Mouse (Mus musculus): ENCODE results near the gene Tfe3.
"Not testable (repeated sequence)": the region's sequence is repeated elsewhere in the genome, so short reads cannot be mapped to it uniquely, and the experiment has no call there.

Tfe3 gene

DNA sequence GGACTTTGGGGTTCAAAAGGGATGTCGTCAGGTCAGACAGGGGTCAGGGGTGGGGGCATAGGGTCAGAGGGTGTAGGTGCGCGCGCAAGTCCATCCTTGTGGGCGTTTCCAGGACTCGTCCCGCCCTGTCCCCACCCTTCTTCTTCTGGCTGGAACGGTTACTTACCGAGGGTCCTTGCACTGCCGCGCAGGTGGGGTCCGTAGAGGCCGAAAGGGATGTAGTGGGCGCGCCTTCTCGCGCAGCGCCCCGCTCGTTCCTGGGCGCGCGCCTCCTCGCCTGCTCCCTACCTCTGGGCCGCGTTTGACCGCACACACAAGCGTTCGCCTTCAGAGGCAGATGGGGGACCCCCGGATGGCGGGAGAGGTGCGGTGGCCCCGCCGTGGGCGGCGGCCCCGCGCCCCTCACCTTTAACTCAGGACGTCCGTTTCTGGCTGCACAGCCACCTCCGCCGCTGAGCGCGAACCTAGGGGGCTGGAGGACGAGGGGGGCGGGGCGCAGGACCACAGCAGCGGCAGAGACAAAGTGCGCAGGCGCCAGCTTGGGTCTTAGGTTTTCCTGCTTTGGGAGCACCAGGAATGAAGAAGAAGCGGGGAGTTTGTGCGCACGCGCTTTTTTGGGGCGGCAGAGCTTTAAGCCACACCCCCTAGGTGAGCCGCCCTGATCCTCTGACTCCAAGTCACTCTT, 11.8 kb upstream of the Tfe3 start, which contains the start of gene Ccdc120:
TSS of gene Ccdc120 (minus strand) at position 474 of the 685 bp plus-strand sequence.
- DNase-seq (ENCODE audit: low spot score in 2 of 2), result peak; percentile 68 to 70

DNA sequence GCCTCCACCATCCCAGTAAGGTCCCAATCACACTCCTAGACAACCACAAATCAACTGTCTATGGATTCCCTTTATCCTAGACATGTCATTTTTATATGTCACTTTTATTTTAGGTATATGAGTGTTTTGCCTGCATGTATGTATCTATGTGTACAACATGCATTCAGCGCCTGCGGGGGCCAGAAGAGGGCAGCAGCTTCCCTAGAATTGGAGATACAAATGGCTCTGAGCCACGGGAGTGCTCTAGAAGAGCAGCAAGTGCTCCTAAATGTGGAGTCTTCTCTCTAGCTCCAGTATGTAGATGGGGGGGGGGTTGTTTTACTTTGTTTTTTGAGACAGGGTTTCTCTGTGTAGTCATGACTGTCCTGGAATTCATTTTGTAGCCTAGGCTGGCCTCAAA, 8.7 kb upstream of the Tfe3 start:
- not testable (repeated sequence) for DNase-seq (ENCODE audit: low spot score in 2 of 2)

DNA sequence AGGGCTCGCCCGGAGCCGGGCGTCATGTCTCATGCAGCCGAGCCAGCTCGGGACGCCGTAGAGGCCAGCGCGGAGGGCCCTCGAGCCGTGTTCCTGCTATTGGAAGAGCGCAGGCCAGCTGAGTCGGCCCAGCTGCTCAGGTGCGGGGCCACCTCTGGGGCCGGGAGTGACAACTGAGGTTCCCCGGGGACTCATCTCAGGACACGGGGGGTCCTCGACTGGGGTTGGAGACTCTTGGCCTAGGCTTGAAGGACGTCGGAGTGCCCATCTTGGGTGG, 499 bp downstream of the Tfe3 start:
- DNase-seq (ENCODE audit: low spot score in 2 of 2), result no peak

DNA sequence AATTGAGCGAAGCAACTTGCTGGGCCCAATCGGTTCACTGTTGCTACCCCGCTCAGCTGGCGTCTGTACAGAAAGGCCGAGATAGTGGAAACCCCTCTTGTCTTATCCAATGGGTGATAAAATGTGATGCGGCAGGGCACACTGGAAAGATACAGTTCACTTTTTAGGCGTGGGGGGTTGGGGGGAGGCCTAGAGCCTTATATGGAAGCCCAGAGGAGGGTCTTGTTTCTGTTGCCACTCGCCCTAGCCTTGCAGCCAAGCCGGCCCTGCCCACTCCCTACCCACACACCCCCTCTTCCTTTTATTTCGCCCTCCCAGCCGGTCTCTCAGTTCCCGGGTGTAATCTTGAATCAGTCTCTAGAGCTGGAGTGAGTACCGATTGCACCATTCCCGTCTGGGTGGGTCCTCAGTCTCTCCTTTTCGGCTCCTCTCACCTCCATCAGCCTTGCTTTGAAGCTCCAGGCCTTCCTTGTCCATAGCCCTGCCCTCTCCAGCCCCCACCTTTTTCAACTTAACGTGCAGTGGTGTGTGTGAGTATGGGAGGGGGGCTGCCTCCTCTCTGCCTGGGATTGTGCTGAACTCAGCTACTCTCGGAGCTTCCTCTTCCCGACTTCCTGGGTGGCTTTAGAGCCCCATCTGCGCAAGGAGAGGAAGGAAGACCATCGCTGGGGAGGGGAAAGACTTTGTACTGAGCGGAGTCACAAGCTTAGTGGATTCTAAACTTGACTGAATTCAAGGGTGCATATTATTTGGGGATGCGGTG, 1.5 kb downstream of the Tfe3 start:
- DNase-seq (ENCODE audit: low spot score in 2 of 2), result no peak

DNA sequence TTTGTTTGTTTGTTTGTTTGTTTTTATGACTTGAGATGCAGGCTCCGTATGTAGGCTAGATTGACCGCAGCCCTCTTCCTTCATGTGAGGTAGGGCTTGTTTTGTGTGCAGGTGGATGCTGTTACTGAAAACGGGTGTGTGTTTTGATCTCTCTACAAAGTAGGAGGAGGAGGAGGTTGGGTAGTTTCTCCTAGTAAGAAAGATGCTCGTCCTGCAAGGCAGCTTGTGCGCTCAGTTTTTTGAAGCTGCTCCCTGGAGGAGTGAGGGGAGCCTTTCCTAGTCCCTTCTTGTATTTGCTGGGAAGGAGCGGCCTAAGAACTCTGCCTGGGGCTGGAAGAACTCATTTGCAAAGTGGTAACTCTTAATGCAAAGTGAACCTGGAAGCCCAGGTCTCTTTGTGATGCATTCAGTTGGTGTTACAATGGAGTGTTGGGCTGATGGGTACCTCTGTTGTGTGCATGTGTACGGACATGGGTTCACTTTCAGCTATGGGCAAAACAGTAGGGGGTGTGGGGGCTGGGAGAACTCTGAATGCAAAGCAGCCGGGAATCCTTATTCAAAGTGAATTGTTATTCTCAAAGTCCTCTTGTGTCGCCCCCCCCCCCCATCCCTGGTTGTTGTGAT, 2.4 kb downstream of the Tfe3 start:
- no peak for DNase-seq (ENCODE audit: low spot score in 2 of 2)

DNA sequence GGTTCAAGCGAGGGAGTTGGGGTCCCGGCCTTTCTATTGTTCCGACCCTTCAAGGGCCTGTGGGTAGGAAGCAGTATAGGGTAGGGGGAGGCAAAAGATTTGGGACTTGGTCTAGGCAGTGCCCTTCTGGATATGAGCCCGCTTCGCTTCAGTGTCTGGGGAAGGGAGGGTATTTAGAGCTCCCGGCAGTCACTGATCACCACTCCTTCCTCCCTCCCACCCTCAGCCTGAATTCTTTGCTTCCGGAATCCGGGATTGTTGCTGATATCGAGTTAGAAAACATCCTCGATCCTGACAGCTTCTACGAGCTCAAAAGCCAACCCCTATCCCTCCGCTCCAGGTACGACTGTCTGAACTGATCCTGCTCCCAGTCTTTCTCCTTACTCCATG, 2.9 kb downstream of the Tfe3 start:
- DNase-seq (ENCODE audit: low spot score in 2 of 2), result no peak

DNA sequence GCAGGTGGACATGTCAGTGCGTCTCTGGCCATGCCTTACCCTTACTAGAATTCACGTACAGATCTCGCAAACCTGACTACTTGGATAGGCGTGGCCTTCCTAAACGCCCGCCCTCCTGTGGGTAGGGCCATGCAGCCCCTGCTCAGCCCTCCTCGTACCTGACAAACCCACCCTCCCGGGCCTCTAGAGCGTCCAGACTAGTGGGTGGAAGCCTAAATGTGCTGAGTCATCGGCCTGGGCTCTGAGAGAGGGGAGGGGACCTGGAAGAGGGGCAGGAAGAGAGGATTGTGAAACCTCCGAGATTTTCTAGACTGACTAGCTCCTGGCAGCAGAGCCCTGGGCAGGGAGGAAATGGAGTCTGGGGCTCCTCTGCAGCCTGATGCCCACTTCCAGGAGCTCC, 3.4 kb downstream of the Tfe3 start:
- DNase-seq (ENCODE audit: low spot score in 2 of 2), result no peak

DNA sequence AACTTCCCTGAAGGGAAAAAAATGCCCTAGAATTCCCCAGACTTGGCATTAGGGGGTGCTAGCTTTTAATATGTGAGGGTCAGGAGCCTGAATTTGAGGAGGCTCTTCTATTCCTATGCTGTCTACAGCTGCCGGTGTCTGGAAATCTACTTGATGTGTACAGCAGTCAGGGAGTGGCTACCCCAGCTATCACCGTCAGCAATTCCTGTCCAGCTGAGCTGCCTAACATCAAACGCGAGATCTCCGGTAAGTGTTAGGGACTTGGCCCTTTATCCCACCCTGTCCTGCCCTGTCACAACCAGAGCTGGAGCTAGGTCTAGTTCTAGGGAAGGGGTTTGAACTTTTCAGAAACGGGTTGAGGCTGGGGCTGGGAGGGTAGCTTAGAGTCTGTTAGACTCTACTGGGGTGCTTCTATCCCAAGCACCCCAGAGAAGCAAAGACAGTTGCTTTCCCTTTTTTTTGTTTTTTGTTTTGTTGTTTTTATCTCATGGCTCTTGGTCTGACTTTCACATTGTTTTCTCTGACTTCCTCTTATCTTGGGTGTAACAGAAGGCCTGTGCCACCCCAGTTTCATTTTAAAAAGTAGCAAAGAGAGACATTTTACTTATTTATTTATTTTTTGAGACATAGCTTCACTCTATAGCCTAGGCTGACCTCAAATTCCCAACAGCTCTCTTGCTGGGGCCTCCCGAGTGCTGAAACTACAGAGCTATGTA, 7.1 kb downstream of the Tfe3 start:
- DNase-seq (ENCODE audit: low spot score in 2 of 2), result no peak

DNA sequence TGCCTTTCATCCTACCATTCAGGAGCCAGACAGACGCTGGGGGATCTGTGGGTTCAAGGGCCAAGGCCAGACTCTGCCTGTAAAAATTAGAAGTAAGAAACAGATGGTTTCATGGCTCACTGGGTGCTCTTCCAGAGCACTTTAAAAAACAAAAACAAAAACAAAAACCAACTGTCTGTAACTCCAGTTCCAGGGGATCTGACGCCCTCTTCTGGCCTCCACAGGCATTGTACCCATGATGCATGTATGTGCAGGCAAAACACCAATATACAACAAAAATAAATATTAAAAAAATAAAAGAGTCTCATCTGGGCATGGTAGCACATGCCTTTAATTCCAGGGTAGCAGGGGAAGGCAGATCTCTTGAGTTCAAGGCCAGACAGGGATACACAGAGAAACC, 10.4 kb downstream of the Tfe3 start:
- no peak for DNase-seq (ENCODE audit: low spot score in 2 of 2)

DNA sequence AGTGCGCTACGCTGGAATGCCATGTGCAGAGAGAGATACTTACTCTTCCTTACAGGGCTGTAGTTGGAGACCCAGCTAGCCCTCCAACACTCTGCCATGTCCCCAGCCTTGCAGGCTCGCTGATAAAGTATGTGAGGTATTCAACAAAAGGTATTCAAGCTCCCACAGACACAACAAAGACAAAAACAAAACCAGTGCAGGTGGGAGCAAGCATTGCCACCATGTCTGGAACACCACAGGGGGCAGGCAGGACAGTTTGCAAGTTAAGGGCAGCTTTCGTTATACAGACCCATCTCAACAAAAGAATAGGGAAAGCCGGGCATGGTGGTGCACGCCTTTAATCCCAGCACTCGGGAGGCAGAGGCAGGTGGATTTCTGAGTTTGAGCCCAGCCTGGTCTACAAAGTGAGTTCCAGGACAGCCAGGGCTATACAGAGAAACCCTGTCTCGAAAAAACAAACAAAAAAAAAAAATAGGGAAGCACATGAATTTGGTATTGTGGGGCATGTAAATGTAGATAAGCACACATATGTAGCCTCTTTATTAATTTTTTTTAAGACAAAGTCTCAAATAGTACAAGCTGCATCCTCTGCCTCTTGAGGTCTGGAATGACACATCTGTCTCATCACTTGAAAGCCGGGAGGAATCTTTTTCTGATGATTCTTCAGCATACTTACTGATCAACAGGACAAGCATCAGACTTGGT, 13.3 kb downstream of the Tfe3 start:
- no peak for DNase-seq (ENCODE audit: low spot score in 2 of 2)

DNA sequence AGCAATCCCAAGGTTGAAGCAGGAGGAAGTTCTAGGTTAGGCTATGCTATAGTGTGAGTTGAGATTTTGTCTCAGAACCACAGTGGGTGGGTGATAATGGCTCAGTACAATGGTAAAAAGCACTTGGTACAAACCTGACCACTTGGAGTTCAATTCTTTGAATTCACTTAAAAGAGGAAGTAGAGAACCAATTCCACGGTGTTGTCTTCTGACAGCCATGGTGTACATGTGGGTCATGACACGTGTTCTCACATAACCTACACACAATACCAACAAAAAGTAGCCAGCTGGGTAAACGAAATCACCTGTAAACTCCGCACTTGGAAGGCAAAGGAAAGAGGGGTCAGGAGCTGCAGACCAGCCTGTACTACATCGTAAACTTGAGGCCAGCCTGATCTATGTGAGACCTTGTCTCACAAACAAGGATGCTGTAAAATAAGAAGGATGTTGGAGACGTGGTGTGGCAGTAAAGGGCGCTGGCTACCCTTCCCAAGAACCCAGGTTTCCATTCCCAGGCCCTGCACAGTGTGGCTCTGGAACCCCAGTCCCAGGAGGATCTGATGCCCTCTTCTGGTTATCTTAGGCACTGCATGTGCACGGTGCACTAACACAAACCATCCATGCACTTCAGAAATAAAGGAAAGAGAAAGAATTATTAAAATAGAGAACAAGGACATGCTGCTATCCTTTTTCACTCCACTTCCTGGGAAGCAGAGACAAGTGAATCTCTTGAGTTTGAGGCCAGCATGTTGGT, 14.1 kb downstream of the Tfe3 start:
- no peak for DNase-seq (ENCODE audit: low spot score in 2 of 2)

DNA sequence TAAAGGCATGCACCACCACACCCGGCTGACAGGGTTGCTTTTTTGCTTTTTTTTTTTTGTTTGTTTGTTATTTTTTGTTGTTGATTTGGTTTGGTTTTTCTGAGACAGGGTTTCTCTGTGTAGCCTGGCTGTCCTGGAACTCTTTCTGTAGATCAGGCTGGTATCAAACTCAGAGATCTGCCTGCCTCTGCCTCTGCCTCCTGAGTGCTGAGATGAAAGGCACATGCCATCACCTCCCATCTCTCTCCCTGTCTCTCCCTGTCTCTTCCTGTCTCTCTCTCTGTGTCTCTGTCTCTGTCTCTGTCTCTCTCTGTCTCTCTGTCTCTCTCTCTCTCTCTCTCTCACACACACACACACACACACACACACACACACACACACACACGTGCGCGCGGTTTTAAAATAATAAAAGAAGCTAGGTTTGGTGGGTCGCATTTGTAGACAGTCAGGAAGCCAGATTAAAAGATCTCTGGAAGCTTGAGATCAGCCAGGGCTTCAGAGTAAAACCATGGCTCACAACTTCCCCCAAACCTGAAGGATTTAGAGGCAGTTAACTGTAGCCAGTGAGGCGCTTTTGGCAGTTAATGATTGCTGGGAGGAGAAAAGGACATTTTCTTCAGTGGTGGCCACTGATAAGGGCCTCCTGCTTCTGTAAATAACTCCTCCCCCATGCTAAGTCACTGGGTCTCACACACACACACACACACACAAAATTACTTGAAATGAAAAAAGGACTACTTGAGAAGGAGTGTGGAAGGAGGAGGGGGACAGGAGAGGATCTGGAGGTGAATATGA, 16.3 kb downstream of the Tfe3 start:
- no peak for DNase-seq (ENCODE audit: low spot score in 2 of 2)

DNA sequence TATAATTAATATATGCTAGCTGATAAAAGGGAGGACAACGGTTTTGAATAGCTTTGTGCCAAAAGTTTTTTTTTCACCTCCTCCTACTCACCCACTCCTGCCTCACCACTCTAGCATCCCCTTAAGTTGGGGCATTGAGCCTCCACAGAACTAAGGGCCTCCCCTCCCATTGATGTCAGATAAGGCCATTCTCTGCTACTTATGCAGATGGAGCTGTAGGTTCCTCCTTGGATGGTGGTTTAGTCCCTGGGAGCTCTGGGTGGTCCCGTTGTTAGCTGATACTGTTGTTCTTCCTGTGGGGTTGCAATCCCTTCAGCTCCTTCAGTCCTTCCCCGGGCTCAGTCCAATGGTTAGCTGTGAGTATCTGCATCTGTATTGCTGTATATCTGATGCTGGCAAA, 16.9 kb downstream of the Tfe3 start:
- DNase-seq (ENCODE audit: low spot score in 2 of 2), result no peak

DNA sequence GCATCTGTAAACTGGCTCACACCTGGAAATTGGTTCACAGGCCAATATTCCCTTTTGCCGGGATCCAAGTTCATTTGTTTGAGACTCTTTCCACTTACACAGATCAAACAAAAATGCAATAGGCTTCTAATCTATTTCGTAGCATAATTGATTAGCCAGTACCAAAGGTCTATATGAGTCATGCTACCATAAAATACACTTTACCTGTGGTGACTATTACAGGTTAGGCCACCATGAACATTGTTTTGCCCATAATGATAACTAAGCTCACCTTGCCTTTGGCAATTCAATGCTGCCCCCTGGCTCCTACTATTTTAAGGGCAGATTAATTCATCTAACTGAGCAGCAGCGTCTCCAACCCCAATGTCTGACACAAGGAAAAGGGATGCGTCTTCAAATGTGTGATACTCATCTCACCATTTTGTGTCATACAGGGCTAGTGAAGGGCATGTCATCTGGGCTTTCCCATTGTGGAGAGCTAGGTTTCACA, 20.3 kb downstream of the Tfe3 start:
- DNase-seq (ENCODE audit: low spot score in 2 of 2), result no peak

DNA sequence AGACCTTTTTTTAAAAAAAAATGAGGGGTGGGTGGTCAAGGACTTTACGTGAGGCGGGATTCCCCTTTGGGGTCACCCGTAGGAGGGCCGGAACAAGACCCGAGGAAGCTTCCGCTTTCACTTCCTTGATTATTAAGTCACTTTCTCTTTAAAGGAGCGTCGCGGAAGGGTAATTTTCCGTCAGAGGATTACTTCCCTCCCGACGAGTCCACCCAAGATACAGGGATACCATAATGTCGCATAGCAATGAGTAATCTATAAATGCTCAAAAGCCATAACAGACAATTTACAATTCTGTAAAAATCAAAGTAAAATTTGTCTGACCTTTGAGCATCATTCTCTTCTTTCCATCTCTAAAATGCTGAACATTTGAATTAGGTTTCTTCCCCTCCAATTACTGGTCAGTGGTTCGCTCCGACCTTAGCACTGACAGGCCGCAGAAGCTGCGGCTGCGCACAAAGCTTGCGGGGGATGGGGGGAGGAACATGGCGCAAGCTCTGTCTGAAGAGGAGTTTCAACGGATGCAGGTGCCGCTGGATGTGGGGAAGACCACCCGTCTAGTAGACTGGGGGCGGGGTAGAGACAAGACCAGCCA, 27.3 kb downstream of the Tfe3 start, which contains the start of gene Gripap1:
TSS of gene Gripap1 (plus strand) at position 224 of the 595 bp plus-strand sequence.
- peak; percentile 36 to 46 for DNase-seq (ENCODE audit: low spot score in 2 of 2)

DNA sequence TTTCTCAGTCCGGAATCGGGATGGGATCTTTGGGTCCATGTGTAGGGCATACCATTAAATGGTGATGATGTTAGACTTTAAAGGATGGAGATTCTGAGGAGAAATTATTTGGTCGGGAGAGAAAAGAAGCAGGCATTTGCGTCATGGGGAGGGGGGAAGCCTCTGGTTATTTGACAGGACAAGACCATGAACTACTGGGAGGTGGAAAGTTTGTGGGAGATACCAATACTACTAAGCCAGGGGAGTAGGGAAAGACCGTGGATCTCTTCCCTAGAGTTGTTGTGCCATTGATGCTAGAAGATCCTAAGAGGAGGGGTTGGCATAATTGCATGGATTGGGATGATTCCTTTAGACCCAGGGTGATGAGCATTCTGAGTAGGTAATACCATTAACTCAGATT, 27.9 kb downstream of the Tfe3 start:
- no peak for DNase-seq (ENCODE audit: low spot score in 2 of 2)

DNA sequence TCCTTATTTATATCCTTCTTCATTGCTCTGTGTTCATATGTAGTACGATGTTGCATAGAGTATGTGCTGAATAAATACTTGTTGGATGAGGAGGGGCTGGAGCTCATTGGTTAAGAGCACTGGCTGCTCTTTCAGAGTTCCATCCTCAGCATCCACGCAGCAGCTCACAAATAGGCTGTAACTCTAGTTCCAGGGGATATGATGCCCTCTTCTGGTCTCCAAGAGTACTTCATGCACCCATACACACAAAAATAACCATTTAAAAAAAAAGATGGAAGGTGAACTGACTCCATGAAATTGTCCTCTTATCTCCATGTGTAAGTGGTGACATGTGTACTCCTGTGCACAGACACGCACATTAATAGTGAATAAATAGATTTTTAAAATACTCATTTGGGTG, 31.0 kb downstream of the Tfe3 start:
- DNase-seq (ENCODE audit: low spot score in 2 of 2), result no peak

DNA sequence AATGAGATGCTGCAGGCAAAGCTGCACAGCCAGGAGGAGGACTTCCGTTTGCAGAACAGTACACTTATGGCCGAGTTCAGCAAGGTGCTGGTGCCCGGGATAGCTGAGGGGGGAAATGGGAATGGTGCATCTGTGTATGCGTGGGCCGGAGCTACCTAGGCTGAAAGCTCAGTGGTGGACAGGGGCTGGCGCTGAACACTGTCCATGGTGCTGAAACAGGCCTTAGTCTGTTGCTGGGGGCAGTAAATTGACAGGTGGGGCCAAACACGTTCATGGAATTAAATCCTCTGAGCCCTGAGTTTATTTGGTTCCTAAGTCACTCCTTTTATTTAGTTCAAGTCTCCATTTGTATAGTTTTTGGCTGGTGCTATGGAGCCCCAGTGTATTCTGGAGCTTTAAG, 32.7 kb downstream of the Tfe3 start:
- no peak for DNase-seq (ENCODE audit: low spot score in 2 of 2)

DNA sequence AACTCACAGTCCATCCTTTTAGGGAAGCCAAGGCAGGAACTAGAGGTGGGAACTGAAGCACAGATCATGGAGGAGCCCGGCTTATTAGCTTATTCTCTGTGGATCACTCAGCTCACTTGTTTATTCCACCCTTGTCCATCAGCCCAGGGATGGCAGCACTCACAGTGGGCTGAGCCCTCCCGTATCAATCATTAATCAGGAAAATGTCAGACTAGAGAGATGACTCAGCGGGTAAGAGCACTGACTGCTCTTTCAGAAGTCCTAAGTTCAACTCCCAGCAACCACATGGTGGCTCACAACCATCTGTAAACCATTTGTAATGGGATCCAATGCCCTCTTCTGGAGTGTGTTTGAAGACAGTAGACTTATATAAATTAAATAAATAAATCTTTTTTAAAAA, 35.0 kb downstream of the Tfe3 start:
- no peak for DNase-seq (ENCODE audit: low spot score in 2 of 2)

DNA sequence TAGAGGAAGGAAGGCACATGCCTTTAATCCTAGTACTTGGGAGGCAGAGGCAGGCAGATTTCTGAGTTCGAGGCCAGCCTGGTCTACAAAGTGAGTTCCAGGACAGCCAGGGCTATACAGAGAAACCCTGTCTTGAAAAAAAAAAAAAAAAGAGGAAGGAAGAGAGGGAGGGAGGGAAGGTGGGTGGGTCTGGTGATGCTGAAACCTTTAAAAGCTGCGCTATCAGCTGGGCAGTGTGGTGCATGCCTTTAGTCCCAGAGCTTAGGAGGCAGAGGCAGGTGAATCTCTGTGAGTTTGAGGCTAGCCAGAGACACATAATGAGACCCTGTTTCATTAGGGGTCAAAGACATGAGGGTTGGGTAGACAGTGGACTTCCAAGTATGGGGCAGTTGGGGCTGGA, 39.8 kb downstream of the Tfe3 start:
- DNase-seq (ENCODE audit: low spot score in 2 of 2), result not testable (repeated sequence)

All from right cerebral cortex, postnatal 36 days (tissue).